Mouse (Mus musculus) ES-E14 (cell line): ENCODE data around the gene Arl13b. TPM values are rescaled to one million over a fixed set of nuclear protein-coding genes. Genes with fewer than 3 reads are reported as not detected.

ENCODE experiments used
- DNase-seq: peaks from one replicate; pipeline ENCODE4 v3.0.0-alpha.2; 2013; ENCODE audit warnings: low read depth, low spot score
- H3K27ac ChIP-seq: 2 replicates; pipeline ENCODE4 v1.5.1; 2012; ENCODE audit warnings: low read depth, mild to moderate bottlenecking, low read length, moderate library complexity, mixed read lengths; ENCODE audit not compliant: poor library complexity, insufficient read depth, severe bottlenecking
- H3K36me3 ChIP-seq: 2 replicates; pipeline ENCODE4 v1.6.1; 2012; ENCODE audit warnings: mild to moderate bottlenecking, low read length, moderate library complexity, mixed read lengths; ENCODE audit not compliant: control insufficient read depth, poor library complexity, insufficient read depth, severe bottlenecking
- H3K4me1 ChIP-seq, 2 experiments: fragments of 150-350 bp in 1 of 2; sonication (generic) in 1 of 2; 2 replicates each; pipeline ENCODE4 v1.6.1; 2012; ENCODE audit warnings: low read length in 2 of 2, mild to moderate bottlenecking in 1 of 2, mixed read lengths in 1 of 2; ENCODE audit not compliant: control insufficient read depth in 2 of 2, insufficient read depth in 2 of 2, poor library complexity in 1 of 2
- H3K4me3 ChIP-seq, 2 experiments: fragments of 150-350 bp in 1 of 2; sonication (generic) in 1 of 2; 2 replicates each; pipeline ENCODE4 v1.5.1; 2012; ENCODE audit warnings: low read length in 2 of 2, low read depth in 1 of 2, mild to moderate bottlenecking in 1 of 2, mixed read lengths in 1 of 2; ENCODE audit not compliant: insufficient read depth in 1 of 2, poor library complexity in 1 of 2, severe bottlenecking in 1 of 2
- H3K9ac ChIP-seq: 2 replicates; pipeline ENCODE4 v1.6.1; 2012; ENCODE audit warnings: low read depth, mild to moderate bottlenecking, low read length, mixed read lengths; ENCODE audit not compliant: poor library complexity, insufficient read depth, severe bottlenecking
- H3K9me3 ChIP-seq: fragments of 150-350 bp; sonication (generic); 2 replicates; pipeline ENCODE4 v1.6.1; 2012; ENCODE audit warnings: low read depth, mild to moderate bottlenecking, low read length; ENCODE audit not compliant: control insufficient read depth, insufficient read depth
- CHD2 ChIP-seq: IDR thresholded peaks from 2 replicates; pipeline ENCODE4 v1.6.1; 2014; ENCODE audit warnings: mild to moderate bottlenecking, low read depth, low read length, inconsistent platforms
- HCFC1 ChIP-seq: IDR thresholded peaks from 2 replicates; pipeline ENCODE4 v1.6.1; 2012; ENCODE audit warnings: low read length, inconsistent platforms, borderline replicate concordance; ENCODE audit not compliant: insufficient read depth
- MAFK ChIP-seq: IDR thresholded peaks from 2 replicates; pipeline ENCODE4 v1.6.1; 2014; ENCODE audit warnings: mild to moderate bottlenecking, low read depth, low read length, inconsistent platforms; ENCODE audit not compliant: insufficient read depth
- ZC3H11A ChIP-seq: IDR thresholded peaks from 2 replicates; pipeline ENCODE4 v1.6.1; 2012; ENCODE audit warnings: low read depth, mild to moderate bottlenecking, inconsistent platforms, low read length, borderline replicate concordance
- ZNF384 ChIP-seq: IDR thresholded peaks from 2 replicates; pipeline ENCODE4 v1.6.1; 2012; ENCODE audit warnings: low read depth, low read length, inconsistent platforms
- in situ Hi-C, 2 experiments: fragments of 600-800 bp; cut with MboI; formaldehyde crosslinking; loops; one replicate each; pipeline ENCODE4 v1.15.1; 2025; ENCODE audit warnings: low sequenced_read_pairs in 2 of 2, inconsistent platforms in 1 of 2; ENCODE audit not compliant: unreplicated experiment in 2 of 2
- total RNA-seq: library from RNA; depleted of rRNA; stranded (reverse); fragments of 300-350 nt; gene quantifications from 2 replicates; pipeline ENCODE4 v1.2.3, GENCODE M21; 2012

The Arl13b gene
- total RNA-seq, 1 experiment, result 7.3 TPM

- H3K36me3 ChIP-seq, result no peaks in the 10 kb centered on the region
Measured at GRCm38 (mm10) chr16:62855385-62855784, 8.5 kb upstream of the Arl13b start.

GRCm38 (mm10) chr16:62854191-62855068 lies 7.6 kb upstream of the Arl13b start, which contains the start of gene Pros1:
Gene Pros1 (plus strand): TSS chr16:62854307.
- H3K9ac ChIP-seq, result peak within 1 kb of the TSS; percentile 84
- H3K9me3 ChIP-seq, result no peaks in the 10 kb centered on the region
- no peaks in the 10 kb centered on the region for H3K36me3 ChIP-seq
- H3K4me1 ChIP-seq, result peaks cover 0 to 6% of the 10 kb centered on the region in 2 experiments; a peak in 1 of 4 replicates
- peak within 1 kb of the TSS; percentile 76 to 94 for H3K4me3 ChIP-seq
- DNase-seq, result no peak
- TF ChIP-seq MAFK (no peak), ZC3H11A (no peak), CHD2 (no peak), ZNF384 (no peak), HCFC1 (no peak)
- no peak within 1 kb of the TSS for H3K27ac ChIP-seq
- in situ Hi-C loops, result no loop called here

More at GRCm38 (mm10) chr16:62855385-62855784, 8.5 kb upstream of the Arl13b start:
- peak overlapping the region in 1 of 2 experiments; percentile 94; a peak in 1 of 4 replicates for H3K4me3 ChIP-seq
- no peak for DNase-seq
- peaks cover 0 to 6% of the 10 kb centered on the region in 2 experiments; a peak in 1 of 4 replicates for H3K4me1 ChIP-seq
- no peak overlapping the region for H3K27ac ChIP-seq
- in situ Hi-C loops, result no loop called here
- H3K9ac ChIP-seq, result no peak overlapping the region
- TF ChIP-seq MAFK (no peak), ZNF384 (no peak), ZC3H11A (no peak), HCFC1 (no peak), CHD2 (no peak)
- H3K9me3 ChIP-seq, result no peaks in the 10 kb centered on the region

GRCm38 (mm10) chr16:62853611-62854126 lies 6.8 kb upstream of the Arl13b start:
- no peak for DNase-seq
- H3K9me3 ChIP-seq, result no peaks in the 10 kb centered on the region
- no peak overlapping the region for H3K9ac ChIP-seq
- no peaks in the 10 kb centered on the region for H3K36me3 ChIP-seq
- peaks cover 0 to 6% of the 10 kb centered on the region in 2 experiments; a peak in 1 of 4 replicates for H3K4me1 ChIP-seq
- no peak overlapping the region for H3K27ac ChIP-seq
- in situ Hi-C loops, result no loop called here
- TF ChIP-seq ZC3H11A, result no peak
- H3K4me3 ChIP-seq, result peak overlapping the region; percentile 76 to 94; a peak in 2 of 4 replicates

- Histone ChIP-seq H3K9me3 (no peaks in the 10 kb centered on the region), H3K9ac (no peak overlapping the region), H3K36me3 (no peaks in the 10 kb centered on the region), H3K4me1 (peaks cover 0 to 6% of the 10 kb centered on the region in 2 experiments; a peak in 1 of 4 replicates), H3K27ac (no peak overlapping the region), H3K4me3 (no peak overlapping the region)
- in situ Hi-C loops, result no loop called here
- TF ChIP-seq ZC3H11A, result no peak
- TF ChIP-seq HCFC1, result no peak
- TF ChIP-seq ZNF384, result no peak
- TF ChIP-seq CHD2, result no peak
- TF ChIP-seq MAFK, result no peak
- DNase-seq, result no peak
Measured at GRCm38 (mm10) chr16:62852464-62853252, 5.8 kb upstream of the Arl13b start.
